Mouse (Mus musculus): ENCODE results near the gene Gm42878.

Gene Gm42878

DNA sequence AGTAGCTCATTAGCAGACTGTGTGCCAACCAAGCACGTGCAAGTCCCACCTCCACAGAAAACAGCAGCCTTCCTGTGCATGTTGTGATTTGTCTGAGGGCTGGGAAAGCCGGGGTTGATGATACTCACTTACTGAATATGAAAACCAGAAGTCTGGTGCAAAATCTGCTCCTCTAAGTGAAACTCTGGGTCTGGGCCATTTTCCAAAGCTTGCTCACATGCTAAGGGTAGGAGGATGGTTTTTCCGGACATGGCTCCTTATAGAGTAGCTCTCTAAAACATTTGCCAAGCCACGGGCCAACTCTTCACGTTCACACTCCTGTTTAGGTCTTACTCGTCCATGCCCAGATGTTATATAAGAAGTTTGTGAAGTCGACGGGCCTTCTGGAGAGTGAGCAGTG lies 52.0 kb downstream of the Gm42878 start:
- no peak for DNase-seq (ENCODE audit: low spot score)

DNA sequence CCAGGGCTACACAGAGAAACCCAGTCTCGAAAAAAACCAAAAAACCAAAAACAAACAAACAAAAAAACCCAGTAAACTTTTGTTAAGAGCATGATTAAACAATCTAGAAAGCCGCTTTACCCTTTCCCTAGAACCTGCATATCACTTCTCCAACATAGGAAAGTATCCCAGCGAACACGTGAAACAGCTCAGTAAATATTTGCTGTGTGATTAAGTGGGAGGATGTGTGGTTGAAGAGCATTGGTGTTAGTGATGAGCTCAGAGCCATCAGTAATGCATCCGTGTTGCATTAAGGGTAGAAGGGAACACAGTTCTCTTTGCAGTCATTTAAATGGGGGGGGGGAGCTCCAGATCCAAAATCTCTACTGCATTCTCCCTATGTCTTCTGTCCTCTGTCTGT lies 60.5 kb downstream of the Gm42878 start:
- no peak for DNase-seq (ENCODE audit: low spot score)

DNA sequence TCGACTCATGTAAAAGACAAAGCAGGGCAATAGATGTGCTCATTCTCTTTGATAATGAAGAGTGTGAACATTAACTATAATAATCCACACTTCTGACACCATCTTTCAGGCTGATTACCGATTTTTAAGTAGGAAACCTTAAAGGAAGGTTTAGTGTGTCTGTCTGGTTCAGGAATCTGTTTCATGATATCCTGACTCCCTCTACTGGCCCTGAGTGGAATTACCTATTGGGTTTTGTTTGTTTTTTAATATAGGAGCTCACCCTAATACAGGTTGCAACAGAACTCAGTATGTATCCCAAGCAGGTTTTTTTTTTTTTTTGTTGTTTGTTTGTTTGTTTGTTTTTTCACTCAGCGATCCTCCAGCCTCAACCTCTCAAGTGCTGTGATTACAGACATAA lies 67.6 kb downstream of the Gm42878 start:
- DNase-seq (ENCODE audit: low spot score): no peak

DNA sequence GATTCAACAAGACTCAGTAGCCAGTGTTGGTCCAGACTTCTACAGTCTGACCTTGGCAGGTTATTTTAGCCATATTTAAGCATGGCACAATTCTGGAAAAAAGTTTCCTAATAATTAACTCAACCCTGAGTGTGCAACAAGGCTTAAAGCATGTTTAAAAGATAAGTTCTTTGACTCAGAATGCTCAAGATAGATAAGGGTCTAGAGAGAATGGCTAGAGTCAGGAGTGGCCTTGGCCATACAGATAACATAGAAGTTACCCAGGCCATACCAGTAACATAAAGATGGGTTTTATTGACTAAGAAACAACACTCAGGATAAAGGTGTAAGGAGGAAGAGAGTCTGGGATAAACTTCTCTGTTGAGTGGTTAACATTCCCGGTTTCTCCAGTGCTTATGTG lies 69.2 kb downstream of the Gm42878 start:
- DNase-seq (ENCODE audit: low spot score): no peak

DNA sequence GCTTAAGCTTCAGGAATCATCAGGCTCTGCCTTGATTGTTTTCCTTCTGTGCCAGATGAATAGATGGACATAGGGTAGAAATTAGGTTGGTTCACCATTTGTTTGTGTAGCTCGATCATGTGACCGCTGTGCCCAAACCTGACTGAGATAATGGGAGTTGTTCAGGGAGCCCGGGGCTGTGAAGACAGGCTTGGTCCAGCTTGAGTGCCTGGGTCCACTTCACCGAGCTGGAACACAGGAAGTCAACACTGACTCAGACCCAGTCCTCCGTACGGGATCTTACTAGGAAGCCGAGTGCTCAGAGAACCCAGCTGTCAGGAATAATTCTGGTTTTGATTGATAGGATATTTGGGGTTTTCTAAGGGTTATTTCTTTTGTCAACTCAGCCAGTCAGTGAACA lies 70.7 kb downstream of the Gm42878 start:
- DNase-seq (ENCODE audit: low spot score): no peak

DNA sequence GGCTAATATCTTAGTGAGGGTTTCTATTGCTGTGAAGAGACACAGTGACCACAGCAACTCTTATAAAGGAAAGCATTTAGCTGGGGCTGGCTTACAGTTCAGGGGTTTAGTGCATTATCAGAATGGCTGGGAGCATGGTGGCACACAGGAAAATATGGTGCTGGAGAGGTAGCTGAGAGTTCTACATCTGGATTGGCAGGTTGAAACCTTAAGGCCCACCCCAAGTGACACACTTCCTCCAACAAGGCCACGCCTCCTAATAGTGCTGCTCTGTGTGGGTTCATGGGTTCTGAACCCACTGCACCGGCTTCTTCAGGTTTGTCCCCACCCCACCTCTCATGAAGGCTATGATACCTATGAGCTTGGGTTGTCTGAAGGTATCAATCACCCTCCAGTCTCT lies 72.9 kb downstream of the Gm42878 start:
- DNase-seq (ENCODE audit: low spot score): no peak

DNA sequence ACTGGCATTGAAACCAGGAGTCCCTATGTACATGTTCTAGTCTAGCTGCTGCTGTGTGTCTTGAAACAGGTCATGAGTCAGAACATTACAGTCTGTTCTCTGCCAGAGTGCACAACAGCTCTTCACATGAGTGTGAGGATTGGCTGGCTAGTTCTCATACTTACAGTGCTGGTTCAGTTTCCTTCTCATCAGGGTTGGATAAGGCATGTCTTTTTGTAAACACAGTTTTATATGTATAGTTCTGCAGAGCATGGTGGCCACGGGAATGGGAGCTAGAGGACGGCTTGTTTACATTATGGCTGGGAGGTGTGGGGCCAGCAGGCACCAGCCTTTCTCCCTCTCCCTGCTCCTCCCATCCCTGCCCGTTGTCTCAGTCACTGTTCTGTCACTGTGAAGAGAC lies 75.7 kb downstream of the Gm42878 start:
- DNase-seq (ENCODE audit: low spot score): no peak
